ENCODE assay signal across 27 mouse cellular contexts in genomic region chrX:56650355-56650652, GRCm38 (mm10). TPM values are rescaled to one million over a fixed set of nuclear protein-coding genes. Genes with fewer than 3 reads are reported as not detected.
A peak's percentile ranks its signal among the peaks of the same experiment; 100 is the strongest.
DNase-seq lines count a peak whose midpoint lies in the region; ATAC-seq and TF ChIP-seq lines count a peak whose summit lies in the region.
"Had no signal": no experiment of that assay in that cellular context is flagged by ENCODE, and none has a peak within 500 bp of the region (broad histone marks: within the 10 kb centered on the region; RNA-seq: fewer than 3 reads in every experiment).

No protein-coding gene starts in this region.

- 81% methylated on average over 2 of the region's 2 CpGs for WGBS in forebrain, embryonic 15.5 days
- 77% methylated on average over 2 of the region's 2 CpGs for WGBS in forebrain, embryonic 16.5 days
- 87% methylated on average over 2 of the region's 2 CpGs for WGBS in hindbrain, embryonic 11.5 days
- WGBS in hindbrain, embryonic 13.5 days, result 88% methylated on average over 2 of the region's 2 CpGs
- WGBS in lung, postnatal 0 days, result 85% methylated on average over 2 of the region's 2 CpGs

- no peak overlapping the region for H3K9ac ChIP-seq in forebrain, embryonic 15.5 days (replicated peaks)
- H3K9ac ChIP-seq in forebrain, embryonic 16.5 days (replicated peaks; ENCODE audit: low read depth, low read length), result no peak overlapping the region
- H3K9ac ChIP-seq in hindbrain, embryonic 11.5 days (ENCODE audit: low read depth, low read length), result no peak overlapping the region
- H3K9ac ChIP-seq in hindbrain, embryonic 13.5 days, result no peak overlapping the region
- no peak overlapping the region for H3K9ac ChIP-seq in lung, postnatal 0 days (replicated peaks; ENCODE audit: low read depth)
- H3K9ac ChIP-seq: embryonic facial prominence, embryonic 13.5 days; forebrain, embryonic 12.5 days; heart, embryonic 12.5 days; limb, embryonic 12.5 days; liver, embryonic 15.5 days; lung, embryonic 14.5 days; neural tube, embryonic 13.5 days had no signal

- H3K36me3 ChIP-seq in forebrain, embryonic 15.5 days, result no peaks in the 10 kb centered on the region
- H3K36me3 ChIP-seq in forebrain, embryonic 16.5 days (ENCODE audit: control insufficient read depth, insufficient read depth), result no peaks in the 10 kb centered on the region
- H3K36me3 ChIP-seq in hindbrain, embryonic 11.5 days (ENCODE audit: control insufficient read depth, insufficient read depth, low read length), result no peaks in the 10 kb centered on the region
- peaks cover 4% of the 10 kb centered on the region; the same call in 1 of the 2 replicates for H3K36me3 ChIP-seq in hindbrain, embryonic 13.5 days
- no peaks in the 10 kb centered on the region for H3K36me3 ChIP-seq in lung, postnatal 0 days (ENCODE audit: insufficient read depth, low read length)
- H3K36me3 ChIP-seq: embryonic facial prominence, embryonic 13.5 days; forebrain, embryonic 12.5 days; heart, embryonic 12.5 days; limb, embryonic 12.5 days; liver, embryonic 15.5 days had no signal

- TF ChIP-seq CTCF in lung, postnatal 0 days (IDR thresholded peaks at IDR 0.05), result no peak
- no peak for TF ChIP-seq CTCF in embryonic fibroblast, embryonic 13.5 days (IDR thresholded peaks at IDR 0.05; ENCODE audit: borderline replicate concordance, insufficient read depth, low read length)

- DNase-seq in hindbrain, embryonic 11.5 days (ENCODE audit: low spot score), result no peak
- no peak for DNase-seq in lung, postnatal 0 days (ENCODE audit: low spot score)
- no peak for DNase-seq in lung, postnatal 36 days
- DNase-seq in cerebellum, adult 9-11 months, result no peak
- DNase-seq: cerebellum, adult 11-12 months; gastrocnemius, postnatal 10 days; right cerebral cortex, postnatal 4 days; thymus, adult 18-20 months; thymus, postnatal 25 days had no signal

- no peak for TF ChIP-seq EP300 in lung, postnatal 0 days (IDR thresholded peaks at IDR 0.05)

- H3K27ac ChIP-seq in forebrain, embryonic 15.5 days (replicated peaks), result no peak overlapping the region
- no peak overlapping the region for H3K27ac ChIP-seq in forebrain, embryonic 16.5 days (ENCODE audit: low read length)
- no peak overlapping the region for H3K27ac ChIP-seq in hindbrain, embryonic 11.5 days (ENCODE audit: low read depth, low read length)
- no peak overlapping the region for H3K27ac ChIP-seq in hindbrain, embryonic 13.5 days
- peak overlapping the region; percentile 63; the same call in 1 of the 2 replicates for H3K27ac ChIP-seq in lung, postnatal 0 days (ENCODE audit: low read length)
- H3K27ac ChIP-seq in embryonic fibroblast, embryonic 13.5 days (ENCODE audit: insufficient read depth, low read length), result 0 out of 2 replicates have a peak overlapping the region, but pooled peaks have one; percentile 47
- H3K27ac ChIP-seq: embryonic facial prominence, embryonic 13.5 days; forebrain, embryonic 12.5 days; layer of hippocampus, adult 2 months; left cerebral cortex, adult 2 months; limb, embryonic 12.5 days; liver, embryonic 15.5 days; neural tube, embryonic 13.5 days; stomach, postnatal 0 days had no signal

- H3K4me2 ChIP-seq in forebrain, embryonic 15.5 days (replicated peaks), result no peak overlapping the region
- H3K4me2 ChIP-seq in forebrain, embryonic 16.5 days (ENCODE audit: low read length), result no peak overlapping the region
- H3K4me2 ChIP-seq in hindbrain, embryonic 11.5 days (replicated peaks; ENCODE audit: low read depth, low read length), result no peak overlapping the region
- no peak overlapping the region for H3K4me2 ChIP-seq in hindbrain, embryonic 13.5 days
- no peak overlapping the region for H3K4me2 ChIP-seq in lung, postnatal 0 days (replicated peaks; ENCODE audit: low read depth, low read length)
- H3K4me2 ChIP-seq: embryonic facial prominence, embryonic 13.5 days; forebrain, embryonic 12.5 days; heart, embryonic 12.5 days; limb, embryonic 12.5 days; liver, embryonic 15.5 days; lung, embryonic 14.5 days; neural tube, embryonic 13.5 days had no signal

- H3K9me3 ChIP-seq in forebrain, embryonic 15.5 days, result no peaks in the 10 kb centered on the region
- no peaks in the 10 kb centered on the region for H3K9me3 ChIP-seq in forebrain, embryonic 16.5 days (ENCODE audit: control insufficient read depth, low read length)
- no peaks in the 10 kb centered on the region for H3K9me3 ChIP-seq in hindbrain, embryonic 11.5 days (ENCODE audit: control insufficient read depth, low read length)
- no peaks in the 10 kb centered on the region for H3K9me3 ChIP-seq in hindbrain, embryonic 13.5 days
- H3K9me3 ChIP-seq in lung, postnatal 0 days (ENCODE audit: low read length), result no peaks in the 10 kb centered on the region
- H3K9me3 ChIP-seq: embryonic facial prominence, embryonic 13.5 days; forebrain, embryonic 12.5 days; heart, embryonic 12.5 days; limb, embryonic 12.5 days; liver, embryonic 15.5 days; megakaryocyte, embryonic 14.5 days; neural tube, embryonic 13.5 days had no signal

- TF ChIP-seq POLR2A in embryonic fibroblast, embryonic 13.5 days (IDR thresholded peaks at IDR 0.05; ENCODE audit: low read depth, low read length), result no peak

- H3K4me1 ChIP-seq in forebrain, embryonic 15.5 days, result no peaks in the 10 kb centered on the region
- no peaks in the 10 kb centered on the region for H3K4me1 ChIP-seq in forebrain, embryonic 16.5 days (replicated peaks; ENCODE audit: control insufficient read depth, insufficient read depth, low read length)
- no peaks in the 10 kb centered on the region for H3K4me1 ChIP-seq in hindbrain, embryonic 11.5 days (replicated peaks; ENCODE audit: control insufficient read depth, insufficient read depth, low read length)
- no peaks in the 10 kb centered on the region for H3K4me1 ChIP-seq in hindbrain, embryonic 13.5 days (replicated peaks)
- no peaks in the 10 kb centered on the region for H3K4me1 ChIP-seq in lung, postnatal 0 days (ENCODE audit: insufficient read depth, low read depth, low read length)
- H3K4me1 ChIP-seq in embryonic fibroblast, embryonic 13.5 days (ENCODE audit: control insufficient read depth, insufficient read depth, low read length), result peaks cover 6% of the 10 kb centered on the region
- H3K4me1 ChIP-seq: embryonic facial prominence, embryonic 13.5 days; forebrain, embryonic 12.5 days; limb, embryonic 12.5 days; liver, embryonic 15.5 days; neural tube, embryonic 13.5 days had no signal

- no peak overlapping the region for H3K4me3 ChIP-seq in forebrain, embryonic 15.5 days
- no peak overlapping the region for H3K4me3 ChIP-seq in forebrain, embryonic 16.5 days (replicated peaks; ENCODE audit: low read length)
- H3K4me3 ChIP-seq in hindbrain, embryonic 11.5 days (ENCODE audit: low read depth, low read length), result no peak overlapping the region
- H3K4me3 ChIP-seq in hindbrain, embryonic 13.5 days, result no peak overlapping the region
- H3K4me3 ChIP-seq in lung, postnatal 0 days (ENCODE audit: low read depth, low read length), result no peak overlapping the region
- H3K4me3 ChIP-seq in embryonic fibroblast, embryonic 13.5 days (ENCODE audit: insufficient read depth, low read length), result no peak overlapping the region
- H3K4me3 ChIP-seq: embryonic facial prominence, embryonic 13.5 days; erythroblast, embryonic 14.5 days; forebrain, embryonic 12.5 days; heart, embryonic 12.5 days; layer of hippocampus, adult 2 months; left cerebral cortex, adult 2 months; limb, embryonic 12.5 days; liver, embryonic 15.5 days; megakaryocyte, embryonic 14.5 days; neural tube, embryonic 13.5 days had no signal

- H3K27me3 ChIP-seq in forebrain, embryonic 15.5 days, result no peaks in the 10 kb centered on the region
- no peaks in the 10 kb centered on the region for H3K27me3 ChIP-seq in forebrain, embryonic 16.5 days (replicated peaks; ENCODE audit: control insufficient read depth, insufficient read depth, low read length)
- H3K27me3 ChIP-seq in hindbrain, embryonic 11.5 days (ENCODE audit: control insufficient read depth, insufficient read depth, low read length), result no peaks in the 10 kb centered on the region
- no peaks in the 10 kb centered on the region for H3K27me3 ChIP-seq in hindbrain, embryonic 13.5 days
- no peaks in the 10 kb centered on the region for H3K27me3 ChIP-seq in lung, postnatal 0 days (replicated peaks; ENCODE audit: insufficient read depth, low read length)
- H3K27me3 ChIP-seq: embryonic facial prominence, embryonic 13.5 days; forebrain, embryonic 12.5 days; heart, embryonic 12.5 days; limb, embryonic 12.5 days; liver, embryonic 15.5 days; neural tube, embryonic 13.5 days had no signal

- peak; percentile 61; the same call in 1 of the 2 replicates for ATAC-seq in forebrain, embryonic 15.5 days (replicated peaks)
- ATAC-seq in forebrain, embryonic 16.5 days, result no peak
- 0 out of 2 replicates have a peak, but pooled peaks have one; percentile 7 for ATAC-seq in hindbrain, embryonic 11.5 days (ENCODE audit: low FRiP score)
- no peak for ATAC-seq in hindbrain, embryonic 13.5 days (ENCODE audit: low FRiP score)
- no peak for ATAC-seq in lung, postnatal 0 days
- ATAC-seq: CD4-positive, CD25-positive, alpha-beta regulatory T cell, adult 4 months; intestine, embryonic 16.5 days had no signal

RNA-seq across cellular contexts. Expression of gene Slc9a6, which starts 40.7 kb away (rescaled TPM):
- polyA plus RNA-seq in forebrain, embryonic 15.5 days (2015; fragmentation: Nextera tagmentation; extraction: Ambion mirVana), result 43.3 and 46.0 TPM in 2 replicates
- 53.3 and 54.4 TPM in 2 replicates for polyA plus RNA-seq in forebrain, embryonic 16.5 days (2015; fragmentation: Nextera tagmentation; extraction: Ambion mirVana)
- polyA plus RNA-seq in hindbrain, embryonic 11.5 days (2014; fragmentation: Nextera tagmentation; extraction: Ambion mirVana), result 14.0 and 16.1 TPM in 2 replicates
- polyA plus RNA-seq in hindbrain, embryonic 13.5 days (2015; fragmentation: Nextera tagmentation; extraction: Ambion mirVana), result 52.5 and 54.8 TPM in 2 replicates
- 15.1 and 16.1 TPM in 2 replicates for polyA plus RNA-seq in lung, postnatal 0 days (2015; fragmentation: Nextera tagmentation; extraction: Ambion mirVana)
- 19.0 and 24.2 TPM in 2 replicates for polyA plus RNA-seq in embryonic fibroblast, embryonic 13.5 days (2011; ENCODE audit: insufficient read length, low read depth, missing spikeins)

RNA-seq across cellular contexts. Expression of gene Mmgt1, which starts 52.4 kb away (rescaled TPM):
- polyA plus RNA-seq in forebrain, embryonic 15.5 days (2015; fragmentation: Nextera tagmentation; extraction: Ambion mirVana), result 49.9 and 52.2 TPM in 2 replicates
- 52.1 and 58.7 TPM in 2 replicates for polyA plus RNA-seq in forebrain, embryonic 16.5 days (2015; fragmentation: Nextera tagmentation; extraction: Ambion mirVana)
- polyA plus RNA-seq in hindbrain, embryonic 11.5 days (2014; fragmentation: Nextera tagmentation; extraction: Ambion mirVana), result 49.1 and 50.1 TPM in 2 replicates
- polyA plus RNA-seq in hindbrain, embryonic 13.5 days (2015; fragmentation: Nextera tagmentation; extraction: Ambion mirVana), result 54.1 and 54.9 TPM in 2 replicates
- 11.8 and 12.1 TPM in 2 replicates for polyA plus RNA-seq in lung, postnatal 0 days (2015; fragmentation: Nextera tagmentation; extraction: Ambion mirVana)
- 37.8 and 52.5 TPM in 2 replicates for polyA plus RNA-seq in embryonic fibroblast, embryonic 13.5 days (2011; ENCODE audit: insufficient read length, low read depth, missing spikeins)

Comparison
In these comparisons a context has a peak if more than half of its experiments do, and no peak if none do; other contexts are left out.
1. ATAC-seq: peak in forebrain, embryonic 15.5 days (single experiment) and hindbrain, embryonic 11.5 days (single experiment); none in forebrain, embryonic 16.5 days (single experiment), hindbrain, embryonic 13.5 days (single experiment) and lung, postnatal 0 days (single experiment).
2. H3K27ac ChIP-seq: peak in lung, postnatal 0 days (single experiment) and embryonic fibroblast, embryonic 13.5 days (single experiment); none in forebrain, embryonic 15.5 days (single experiment), forebrain, embryonic 16.5 days (single experiment), hindbrain, embryonic 11.5 days (single experiment) and hindbrain, embryonic 13.5 days (single experiment).